In genomic region chr12:89699469-89699868, GRCm38 (mm10) we compare ENCODE assay signal across 14 mouse cellular contexts.
DNase-seq lines count a peak whose midpoint lies in the region; ATAC-seq and TF ChIP-seq lines count a peak whose summit lies in the region.
"Had no signal": no experiment of that assay in that cellular context is flagged by ENCODE, and none has a peak within 500 bp of the region (broad histone marks: within the 10 kb centered on the region; RNA-seq: fewer than 3 reads in every experiment).

No protein-coding gene starts in this region.

- H3K36me3 ChIP-seq in hindbrain, embryonic 15.5 days, result no peaks in the 10 kb centered on the region
- no peaks in the 10 kb centered on the region for H3K36me3 ChIP-seq in hindbrain, postnatal 0 days (ENCODE audit: insufficient read depth, low read length)
- H3K36me3 ChIP-seq in heart, embryonic 11.5 days (ENCODE audit: control insufficient read depth, insufficient read depth, low read length), result no peaks in the 10 kb centered on the region

- H3K27me3 ChIP-seq in hindbrain, embryonic 15.5 days, result no peaks in the 10 kb centered on the region
- H3K27me3 ChIP-seq in hindbrain, postnatal 0 days (ENCODE audit: insufficient read depth, low read length), result no peaks in the 10 kb centered on the region
- no peaks in the 10 kb centered on the region for H3K27me3 ChIP-seq in heart, embryonic 11.5 days (ENCODE audit: control insufficient read depth, insufficient read depth, low read length)

- H3K27ac ChIP-seq in hindbrain, embryonic 15.5 days (replicated peaks), result peak overlapping the region; percentile 8; the same call in 1 of the 2 replicates
- H3K27ac ChIP-seq in hindbrain, postnatal 0 days, result no peak overlapping the region
- H3K27ac ChIP-seq in heart, embryonic 11.5 days (ENCODE audit: low read depth, low read length), result no peak overlapping the region
- H3K27ac ChIP-seq: hindbrain, embryonic 14.5 days had no signal

- no peak overlapping the region for H3K9ac ChIP-seq in hindbrain, embryonic 15.5 days
- no peak overlapping the region for H3K9ac ChIP-seq in hindbrain, postnatal 0 days (replicated peaks; ENCODE audit: low read length)
- no peak overlapping the region for H3K9ac ChIP-seq in heart, embryonic 11.5 days (ENCODE audit: low read depth, low read length)
- H3K9ac ChIP-seq: hindbrain, embryonic 14.5 days; lung, embryonic 14.5 days had no signal

- H3K4me3 ChIP-seq in hindbrain, embryonic 15.5 days, result no peak overlapping the region
- H3K4me3 ChIP-seq in hindbrain, postnatal 0 days (ENCODE audit: low read length), result no peak overlapping the region
- H3K4me3 ChIP-seq in heart, embryonic 11.5 days (ENCODE audit: low read depth, low read length), result no peak overlapping the region

- no peak for TF ChIP-seq CTCF in hindbrain, postnatal 0 days (IDR thresholded peaks at IDR 0.05; ENCODE audit: low read depth)

- ATAC-seq in hindbrain, embryonic 15.5 days (ENCODE audit: low FRiP score, low read depth), result no peak
- ATAC-seq in hindbrain, postnatal 0 days, result no peak
- ATAC-seq in heart, embryonic 11.5 days (replicated peaks; ENCODE audit: insufficient number of reproducible peaks, low FRiP score, low TSS enrichment), result no peak
- ATAC-seq: activated CD4-positive, CD25-positive, alpha-beta regulatory T cell, adult 4 months had no signal

- 14% methylated on average over 4 of the region's 4 CpGs for WGBS in hindbrain, embryonic 15.5 days
- 10% methylated on average over 4 of the region's 4 CpGs for WGBS in hindbrain, postnatal 0 days
- 11% methylated on average over 4 of the region's 4 CpGs for WGBS in heart, embryonic 11.5 days (ENCODE audit: insufficient replicate concordance)

- H3K4me1 ChIP-seq in hindbrain, embryonic 15.5 days (replicated peaks), result peaks cover 8% of the 10 kb centered on the region; the same call in 1 of the 2 replicates
- H3K4me1 ChIP-seq in hindbrain, postnatal 0 days (ENCODE audit: insufficient read depth, low read length), result no peaks in the 10 kb centered on the region
- no peaks in the 10 kb centered on the region for H3K4me1 ChIP-seq in heart, embryonic 11.5 days (ENCODE audit: control insufficient read depth, insufficient read depth, low read length)

- no peak for DNase-seq in hindbrain, postnatal 0 days (ENCODE audit: low spot score)
- peak; percentile 32 for DNase-seq in brain, embryonic 18.5 days (ENCODE audit: low read depth, low spot score)
- peak; percentile 54 to 77 for DNase-seq in layer of hippocampus, adult 18-20 months (ENCODE audit: low spot score in 2 of 2)
- DNase-seq in retina, embryonic 14.5 days (ENCODE audit: low spot score), result peak; percentile 3
- DNase-seq in cerebellum, postnatal 14 days, result no peak
- DNase-seq in adipocyte (ENCODE audit: low spot score), result no peak
- DNase-seq: gastrocnemius, postnatal 36 days; kidney, adult 8-10 months; liver; lung, embryonic 14.5 days had no signal

- no peak overlapping the region for H3K4me2 ChIP-seq in hindbrain, embryonic 15.5 days
- H3K4me2 ChIP-seq in hindbrain, postnatal 0 days (ENCODE audit: low read depth, low read length), result no peak overlapping the region
- no peak overlapping the region for H3K4me2 ChIP-seq in heart, embryonic 11.5 days
- H3K4me2 ChIP-seq: hindbrain, embryonic 14.5 days; lung, embryonic 14.5 days had no signal

- no peaks in the 10 kb centered on the region for H3K9me3 ChIP-seq in hindbrain, embryonic 15.5 days
- no peaks in the 10 kb centered on the region for H3K9me3 ChIP-seq in hindbrain, postnatal 0 days (ENCODE audit: low read length)
- H3K9me3 ChIP-seq in heart, embryonic 11.5 days (replicated peaks; ENCODE audit: control insufficient read depth, low read length), result no peaks in the 10 kb centered on the region

Comparison
In these comparisons a context has a peak if more than half of its experiments do, and no peak if none do; other contexts are left out.
1. DNase-seq: peak in brain, embryonic 18.5 days (single experiment), layer of hippocampus, adult 18-20 months (2 of 2) and retina, embryonic 14.5 days (single experiment); none in hindbrain, postnatal 0 days (single experiment), cerebellum, postnatal 14 days (0 of 2) and adipocyte (single experiment).